ENCODE assay signal across 30 mouse cellular contexts in genomic region chr6:89665667-89666066, GRCm38 (mm10). TPM values are rescaled to one million over a fixed set of nuclear protein-coding genes. Genes with fewer than 3 reads are reported as not detected.
"Had no signal": no experiment of that assay in that cellular context is flagged by ENCODE, and none has a peak within 500 bp of the region (broad histone marks: within the 10 kb centered on the region; RNA-seq: fewer than 3 reads in every experiment).

No protein-coding gene starts in this region.

- H3K4me3 ChIP-seq: kidney, embryonic 15.5 days; limb, embryonic 10.5 days; limb, embryonic 13.5 days; liver, embryonic 12.5 days; liver, embryonic 15.5 days; megakaryocyte, embryonic 14.5 days; midbrain, embryonic 10.5 days; midbrain, embryonic 13.5 days; myocyte; neural tube, embryonic 13.5 days had no signal

- H3K36me3 ChIP-seq: liver, embryonic 15.5 days had no signal

- H3K9ac ChIP-seq: kidney, embryonic 15.5 days; limb, embryonic 13.5 days; liver, embryonic 12.5 days; liver, embryonic 15.5 days; midbrain, embryonic 13.5 days; neural tube, embryonic 13.5 days had no signal

- H3K4me1 ChIP-seq: kidney, embryonic 15.5 days; limb, embryonic 13.5 days; liver, embryonic 12.5 days; liver, embryonic 15.5 days; midbrain, embryonic 13.5 days; neural tube, embryonic 13.5 days had no signal

- H3K27me3 ChIP-seq: kidney, embryonic 15.5 days; limb, embryonic 13.5 days; liver, embryonic 12.5 days; liver, embryonic 15.5 days; midbrain, embryonic 13.5 days; neural tube, embryonic 13.5 days had no signal

- DNase-seq: kidney, adult 11 months; kidney, adult 8-10 months; kidney, postnatal 10 days; kidney, postnatal 36 days; liver; right cerebral cortex, postnatal 14 days; right cerebral cortex, postnatal 4 days; thymus, adult 18-20 months; thymus, postnatal 36 days had no signal

- H3K27ac ChIP-seq: kidney, embryonic 15.5 days; limb, embryonic 10.5 days; limb, embryonic 13.5 days; liver, embryonic 12.5 days; liver, embryonic 15.5 days; macrophage; midbrain, embryonic 10.5 days; midbrain, embryonic 13.5 days; neural tube, embryonic 13.5 days; stomach, postnatal 0 days had no signal

RNA-seq across cellular contexts. Expression of gene Vmn1r40, which starts 41.7 kb away (rescaled TPM):
- total RNA-seq: layer of hippocampus, postnatal 25 days; left cerebral cortex, adult 18-20 months; left cerebral cortex, postnatal 25 days; monocyte, adult 5-6 weeks; neutrophil, adult 5-6 weeks had no signal
- polyA plus RNA-seq: kidney, embryonic 15.5 days; limb, embryonic 10.5 days; limb, embryonic 13.5 days; liver, embryonic 12.5 days; liver, embryonic 15.5 days; lung, embryonic 16.5 days; macrophage; midbrain, embryonic 10.5 days; midbrain, embryonic 13.5 days; midbrain, embryonic 16.5 days; myocyte; neural tube, embryonic 13.5 days; stomach, embryonic 14.5 days; stomach, postnatal 0 days; urinary bladder, adult 2 months had no signal
